Mouse (Mus musculus) gastrocnemius, postnatal 10 days (tissue): ENCODE measurements at regions not wholly inside any gene's neighbourhood (a gene's known extent, or its start where the extent isn't known, plus 50 kb on each side); places are given as distances from the start of the nearest gene placed in this dataset.

ENCODE experiments used
- DNase-seq: peaks from one replicate; pipeline ENCODE4 v3.0.0; 2021; ENCODE audit warnings: mixed read lengths

GRCm38 (mm10) chr7:123642596-123642995, 142.3 kb upstream of the Zkscan2 start:
- no peak for DNase-seq

GRCm38 (mm10) chr7:123643426-123643825, 143.2 kb upstream of the Zkscan2 start:
- no peak for DNase-seq

- no peak for DNase-seq
These were observed 145.3 kb upstream of the Zkscan2 start for GRCm38 (mm10) chr7:123645521-123645920.

GRCm38 (mm10) chr7:123665459-123665858, 165.2 kb upstream of the Zkscan2 start:
- DNase-seq, result no peak

GRCm38 (mm10) chr7:123684762-123685161, 184.5 kb upstream of the Zkscan2 start:
- DNase-seq, result no peak

- DNase-seq, result no peak
These were observed 186.3 kb upstream of the Zkscan2 start for GRCm38 (mm10) chr7:123686547-123686946.

- no peak for DNase-seq
These were observed 230.8 kb upstream of the Zkscan2 start for GRCm38 (mm10) chr7:123731016-123731415.

GRCm38 (mm10) chr7:123733061-123733460, 232.8 kb upstream of the Zkscan2 start:
- DNase-seq, result no peak

- DNase-seq, result no peak
These were observed 234.7 kb upstream of the Hs3st4 start for GRCm38 (mm10) chr7:123747986-123748385.

GRCm38 (mm10) chr7:123753252-123753651, 229.4 kb upstream of the Hs3st4 start:
- DNase-seq, result no peak

- DNase-seq, result no peak
These were observed 187.6 kb upstream of the Hs3st4 start for GRCm38 (mm10) chr7:123795036-123795435.

GRCm38 (mm10) chr7:123796096-123796495, 186.6 kb upstream of the Hs3st4 start:
- DNase-seq, result no peak

GRCm38 (mm10) chr7:123805650-123806049, 177.0 kb upstream of the Hs3st4 start:
- DNase-seq, result no peak

- no peak for DNase-seq
These were observed 158.7 kb upstream of the Hs3st4 start for GRCm38 (mm10) chr7:123823976-123824375.

- DNase-seq, result no peak
These were observed 156.3 kb upstream of the Hs3st4 start for GRCm38 (mm10) chr7:123826406-123826805.

GRCm38 (mm10) chr7:123842552-123842951, 140.1 kb upstream of the Hs3st4 start:
- DNase-seq, result no peak

GRCm38 (mm10) chr7:123847081-123847480, 135.6 kb upstream of the Hs3st4 start:
- no peak for DNase-seq

- DNase-seq, result no peak
These were observed 134.0 kb upstream of the Hs3st4 start for GRCm38 (mm10) chr7:123848644-123849043.

- no peak for DNase-seq
These were observed 133.4 kb upstream of the Hs3st4 start for GRCm38 (mm10) chr7:123849220-123849619.

- DNase-seq, result no peak
These were observed 132.1 kb upstream of the Hs3st4 start for GRCm38 (mm10) chr7:123850272-123851197.

GRCm38 (mm10) chr7:123857539-123857938, 125.1 kb upstream of the Hs3st4 start:
- DNase-seq, result no peak

- no peak for DNase-seq
These were observed 121.0 kb upstream of the Hs3st4 start for GRCm38 (mm10) chr7:123861706-123862105.

- DNase-seq, result no peak
These were observed 85.8 kb upstream of the Hs3st4 start for GRCm38 (mm10) chr7:123896759-123897444.
